Mouse (Mus musculus) ovary, postnatal 14 days (tissue): ENCODE measurements around the gene Znhit2.

Experiments
- DNase-seq: peaks from one replicate; pipeline ENCODE4 v3.0.0; 2022; ENCODE audit warnings: low spot score

The Znhit2 gene

GRCm38 (mm10) chr19:6071261-6071660, 10.3 kb downstream of the Znhit2 start:
- DNase-seq, result no peak

- DNase-seq, result no peak
These were observed 12.9 kb downstream of the Znhit2 start for GRCm38 (mm10) chr19:6073889-6074288.

GRCm38 (mm10) chr19:6076564-6077393, 15.8 kb downstream of the Znhit2 start, which contains the start of gene Vps51:
Vps51 (minus strand) TSS chr19:6077231.
- peak; percentile 80 for DNase-seq

GRCm38 (mm10) chr19:6079983-6080480, 19.0 kb downstream of the Znhit2 start, which contains the start of gene Tmem262:
Tmem262 (plus strand) TSS chr19:6080033.
- no peak for DNase-seq

- DNase-seq, result no peak
These were observed 21.2 kb downstream of the Znhit2 start, which contains the start of gene Gm28374 for GRCm38 (mm10) chr19:6082156-6082555. Gm28374 (minus strand) TSS chr19:6082256.

- DNase-seq, result peak; percentile 95
These were observed 23.7 kb downstream of the Znhit2 start, which contains the start of the genes Zfpl1 and Cdca5 for GRCm38 (mm10) chr19:6084478-6085248. Zfpl1 (minus strand) TSS chr19:6084956. Cdca5 (plus strand) TSS chr19:6084983.

- DNase-seq, result no peak
These were observed 24.5 kb downstream of the Znhit2 start for GRCm38 (mm10) chr19:6085417-6085879.

- no peak for DNase-seq
These were observed 27.8 kb downstream of the Znhit2 start for GRCm38 (mm10) chr19:6088841-6089240.

GRCm38 (mm10) chr19:6094119-6094518, 33.1 kb downstream of the Znhit2 start, which contains the start of gene AC131692.1:
AC131692.1 (plus strand) TSS chr19:6094419.
- DNase-seq, result no peak

- no peak for DNase-seq
These were observed 36.9 kb downstream of the Znhit2 start for GRCm38 (mm10) chr19:6097847-6098246.

GRCm38 (mm10) chr19:6101186-6101585, 40.2 kb downstream of the Znhit2 start:
- DNase-seq, result no peak

GRCm38 (mm10) chr19:6102169-6102853, 41.3 kb downstream of the Znhit2 start:
- no peak for DNase-seq

GRCm38 (mm10) chr19:6104476-6104875, 43.5 kb downstream of the Znhit2 start:
- no peak for DNase-seq

GRCm38 (mm10) chr19:6105586-6105985, 44.6 kb downstream of the Znhit2 start, which contains the start of gene Naaladl1:
Naaladl1 (plus strand) TSS chr19:6105782.
- no peak for DNase-seq
